Mouse (Mus musculus) ES-E14 (cell line): ENCODE measurements at regions not wholly inside any gene's neighbourhood (a gene's known extent, or its start where the extent isn't known, plus 50 kb on each side); places are given as distances from the start of the nearest gene placed in this dataset.

Experiments used
- CHD2 ChIP-seq: IDR thresholded peaks from 2 replicates; pipeline ENCODE4 v1.6.1; 2014; ENCODE audit warnings: mild to moderate bottlenecking, low read depth, low read length, inconsistent platforms
- HCFC1 ChIP-seq: IDR thresholded peaks from 2 replicates; pipeline ENCODE4 v1.6.1; 2012; ENCODE audit warnings: low read length, inconsistent platforms, borderline replicate concordance; ENCODE audit not compliant: insufficient read depth
- ZC3H11A ChIP-seq: IDR thresholded peaks from 2 replicates; pipeline ENCODE4 v1.6.1; 2012; ENCODE audit warnings: low read depth, mild to moderate bottlenecking, inconsistent platforms, low read length, borderline replicate concordance
- ZNF384 ChIP-seq: IDR thresholded peaks from 2 replicates; pipeline ENCODE4 v1.6.1; 2012; ENCODE audit warnings: low read depth, low read length, inconsistent platforms

DNA sequence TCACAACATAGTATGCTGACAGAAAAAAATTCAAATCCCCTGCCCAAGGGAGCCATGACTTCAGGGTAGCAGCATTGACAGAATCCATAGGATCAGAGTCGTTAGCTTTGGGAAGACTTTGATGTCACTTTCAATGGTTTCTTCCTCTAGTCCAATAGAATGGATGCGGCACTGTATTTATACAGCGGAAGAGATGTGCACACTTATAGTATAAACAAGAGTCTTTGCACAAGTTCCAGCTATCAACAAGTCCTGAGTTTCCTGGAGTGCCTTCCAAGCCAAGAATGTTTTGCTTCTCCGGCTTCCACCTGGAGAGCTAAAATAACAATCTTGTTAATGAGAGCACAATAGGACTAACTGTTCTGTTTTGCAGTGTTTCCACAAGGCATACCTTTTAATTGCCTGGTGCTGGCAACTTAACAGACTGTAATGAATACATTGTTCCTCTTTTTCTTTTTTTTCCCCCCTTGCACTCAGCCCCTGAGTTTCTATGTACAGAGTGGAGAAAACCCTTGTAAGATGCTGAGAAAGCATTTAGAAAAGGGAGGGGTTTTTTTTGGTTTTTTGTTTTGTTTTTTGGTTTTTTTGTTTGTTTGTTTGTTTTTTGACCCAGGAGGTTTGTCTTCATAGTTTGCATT lies 129.8 kb upstream of the Nebl start:
- no peak for TF ChIP-seq HCFC1
- no peak for TF ChIP-seq ZC3H11A
- TF ChIP-seq ZNF384 = no peak
- TF ChIP-seq CHD2 = no peak
